Mouse (Mus musculus) thymus, adult 2 months (tissue): ENCODE results near the gene Cobll1.

Source experiments
- CTCF ChIP-seq: fragments of 200-500 bp; IDR thresholded peaks from 2 replicates; pipeline ENCODE4 v1.5.1; 2012; ENCODE audit warnings: mild to moderate bottlenecking, control low read depth, low read length, moderate library complexity, borderline replicate concordance; ENCODE audit not compliant: control insufficient read depth, poor library complexity, insufficient read depth; ENCODE audit errors: extremely low read depth
- POLR2A ChIP-seq: fragments of 200-500 bp; IDR thresholded peaks from 2 replicates; pipeline ENCODE4 v1.6.1; 2012; ENCODE audit warnings: mild to moderate bottlenecking, low read length, control low read depth, moderate library complexity; ENCODE audit not compliant: control insufficient read depth, poor library complexity, insufficient read depth; ENCODE audit errors: extremely low read depth

DNA sequence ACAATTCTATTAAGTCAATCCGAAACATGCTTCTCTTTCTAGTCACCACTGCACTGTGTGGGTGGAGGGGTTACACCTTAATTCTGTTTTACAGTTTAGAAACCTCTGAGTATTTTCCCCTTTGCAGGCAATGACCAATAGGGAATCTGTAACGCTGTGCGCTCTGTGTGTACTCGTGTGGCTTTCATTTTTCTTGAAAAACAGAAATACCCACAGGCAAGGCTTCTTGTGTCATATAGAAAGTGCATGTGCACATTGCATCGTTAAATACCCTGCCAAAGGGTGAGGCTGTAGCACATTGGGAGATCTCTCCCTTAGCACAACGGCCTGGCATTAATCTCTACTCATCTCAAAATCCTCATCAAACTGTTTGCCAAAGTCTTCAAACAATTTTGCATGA lies 134.6 kb downstream of the Cobll1 start:
- no peak for TF ChIP-seq CTCF
- no peak for TF ChIP-seq POLR2A
